Mouse (Mus musculus): ENCODE data around the gene Papola. TPM values are rescaled to one million over a fixed set of nuclear protein-coding genes. Genes with fewer than 3 reads are reported as not detected.

Gene Papola
- polyA plus RNA-seq, 1 experiment from 2014 or later, result 284 TPM

DNA sequence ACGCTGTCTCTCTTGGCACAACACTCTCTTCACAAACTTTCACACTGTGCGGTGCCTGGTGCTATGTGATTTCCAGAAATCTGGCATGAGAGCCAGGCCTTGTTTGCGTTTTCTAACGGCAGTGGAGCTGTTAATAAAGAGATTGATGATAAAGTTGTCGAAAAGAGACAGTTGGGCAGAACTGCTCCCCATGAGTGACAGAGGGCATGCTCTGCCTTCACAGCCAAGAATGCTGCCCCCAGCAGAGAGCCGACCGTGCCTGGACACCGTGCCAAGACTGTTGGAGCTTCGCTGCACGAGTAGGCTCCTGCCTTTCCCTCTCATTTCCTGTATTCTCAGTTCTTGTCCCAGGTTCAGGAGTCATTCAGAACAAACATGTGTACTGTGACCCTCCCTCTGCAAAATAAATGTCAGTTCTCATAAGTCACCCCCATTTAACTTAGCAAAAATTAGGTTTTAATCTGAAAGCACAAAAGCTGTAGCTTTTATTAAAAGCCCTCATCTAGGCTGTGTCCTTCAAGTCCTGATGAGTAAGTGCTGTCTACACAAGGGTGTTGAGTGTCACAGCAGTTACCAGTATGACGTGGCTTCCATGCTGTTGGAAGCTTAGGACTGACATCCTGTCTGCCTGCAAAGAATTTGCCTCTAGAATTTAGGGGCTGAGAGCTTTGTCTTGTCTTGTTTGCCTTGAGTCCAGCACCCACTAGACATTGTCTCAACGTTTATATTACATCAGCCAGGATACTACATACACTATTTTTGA lies 58.9 kb downstream of the Papola start:
- no peak for ATAC-seq (ENCODE audit: insufficient number of reproducible peaks, insufficient read depth, low FRiP score, low TSS enrichment)
- Histone ChIP-seq H3K36me3 (peaks cover 21% of the 10 kb centered on the region), H3K4me2 (replicated peaks) (no peak overlapping the region), H3K4me1 (peaks cover 5% of the 10 kb centered on the region), H3K9me3 (no peaks in the 10 kb centered on the region), H3K4me3 (no peak overlapping the region), H3K9ac (no peak overlapping the region), H3K27ac (no peak overlapping the region), H3K27me3 (no peaks in the 10 kb centered on the region)
- 82% methylated on average over 12 of the region's 12 CpGs for WGBS

DNA sequence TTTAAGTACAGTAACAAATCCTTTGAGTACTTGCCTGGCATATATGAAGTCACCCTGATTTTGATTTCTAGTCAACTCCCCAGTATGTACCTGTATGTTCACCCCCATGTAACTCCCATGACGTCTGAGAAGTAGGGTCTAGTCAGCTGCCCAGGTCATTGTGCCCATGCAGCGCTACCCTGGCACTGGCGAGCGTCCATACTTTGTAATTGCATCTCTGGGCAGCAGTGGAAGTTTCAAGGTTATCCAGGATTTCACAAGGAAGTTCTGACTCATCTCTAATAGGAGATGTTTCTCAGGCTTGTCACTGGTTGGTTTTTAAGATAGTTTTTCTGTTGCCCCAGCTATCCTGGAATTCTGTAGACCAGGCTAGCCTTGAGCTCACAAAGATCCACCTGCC lies 59.9 kb downstream of the Papola start:
- WGBS, result 93% methylated on average over 4 of the region's 4 CpGs
- Histone ChIP-seq H3K36me3 (peaks cover 19% of the 10 kb centered on the region), H3K9me3 (no peaks in the 10 kb centered on the region), H3K27ac (no peak overlapping the region), H3K27me3 (no peaks in the 10 kb centered on the region), H3K4me1 (peaks cover 15% of the 10 kb centered on the region), H3K4me3 (no peak overlapping the region), H3K9ac (no peak overlapping the region), H3K4me2 (replicated peaks) (no peak overlapping the region)
- no peak for ATAC-seq (ENCODE audit: insufficient number of reproducible peaks, insufficient read depth, low FRiP score, low TSS enrichment)

DNA sequence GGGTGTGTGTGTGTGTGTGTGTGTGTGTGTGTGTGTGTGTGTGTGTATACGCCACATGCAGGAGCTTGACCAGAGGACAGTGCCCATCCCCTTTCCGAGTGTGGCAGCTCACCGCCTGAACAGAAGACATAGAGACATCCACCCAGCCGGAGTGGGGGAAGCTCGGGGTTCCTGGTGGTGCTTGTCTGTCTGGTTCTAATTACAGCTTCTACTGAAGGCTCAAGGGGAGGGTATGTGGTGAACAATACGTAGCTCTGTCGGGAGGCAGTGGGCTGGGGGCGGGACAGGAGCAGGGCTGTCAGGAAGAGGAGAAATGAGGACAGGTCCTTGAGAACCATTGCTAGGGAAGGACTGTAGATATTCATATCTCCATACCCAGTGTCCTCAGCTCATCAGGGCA lies 64.6 kb downstream of the Papola start:
- Histone ChIP-seq H3K27me3 (no peaks in the 10 kb centered on the region), H3K27ac (peak overlapping the region; percentile 63), H3K4me1 (peaks cover 18% of the 10 kb centered on the region), H3K4me3 (no peak overlapping the region), H3K9me3 (no peaks in the 10 kb centered on the region), H3K36me3 (peaks cover 6% of the 10 kb centered on the region; the same call in 1 of the 2 replicates), H3K4me2 (replicated peaks) (peak overlapping the region; percentile 11; the same call in 1 of the 2 replicates), H3K9ac (no peak overlapping the region)
- WGBS, result 5% methylated on average over 7 of the region's 8 CpGs
- ATAC-seq (ENCODE audit: insufficient number of reproducible peaks, insufficient read depth, low FRiP score, low TSS enrichment), result 0 out of 2 replicates have a peak, but pooled peaks have one; percentile 55

DNA sequence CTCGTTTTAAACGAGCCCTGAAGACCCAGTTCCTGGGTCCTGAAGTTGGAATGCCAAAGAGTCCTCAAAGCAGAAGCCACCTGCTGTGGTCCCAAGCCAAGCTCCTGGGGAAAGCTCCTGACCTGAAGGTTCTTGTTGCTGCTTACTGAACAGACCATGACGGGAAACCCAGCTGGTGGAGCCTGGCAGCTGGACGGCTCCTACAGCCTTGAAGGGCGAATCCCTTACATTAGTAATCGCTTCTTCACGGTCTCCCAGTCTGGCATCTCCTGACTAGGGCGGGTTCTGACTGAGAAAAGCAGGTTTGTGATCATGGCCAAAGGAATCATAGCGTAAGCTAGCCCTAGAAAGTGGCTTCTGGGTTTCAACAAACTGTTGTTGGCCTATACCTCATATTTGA lies 66.2 kb downstream of the Papola start:
- H3K27me3 ChIP-seq, result no peaks in the 10 kb centered on the region
- no peak overlapping the region for H3K9ac ChIP-seq
- ATAC-seq (ENCODE audit: insufficient number of reproducible peaks, insufficient read depth, low FRiP score, low TSS enrichment), result no peak
- no peak overlapping the region for H3K4me2 ChIP-seq (replicated peaks)
- H3K36me3 ChIP-seq, result 0 out of 2 replicates have a peak, but pooled peaks cover 6% of the 10 kb centered on the region
- peaks cover 25% of the 10 kb centered on the region for H3K4me1 ChIP-seq
- H3K4me3 ChIP-seq, result no peak overlapping the region
- H3K9me3 ChIP-seq, result no peaks in the 10 kb centered on the region
- WGBS, result 77% methylated on average over 9 of the region's 9 CpGs
- no peak overlapping the region for H3K27ac ChIP-seq

DNA sequence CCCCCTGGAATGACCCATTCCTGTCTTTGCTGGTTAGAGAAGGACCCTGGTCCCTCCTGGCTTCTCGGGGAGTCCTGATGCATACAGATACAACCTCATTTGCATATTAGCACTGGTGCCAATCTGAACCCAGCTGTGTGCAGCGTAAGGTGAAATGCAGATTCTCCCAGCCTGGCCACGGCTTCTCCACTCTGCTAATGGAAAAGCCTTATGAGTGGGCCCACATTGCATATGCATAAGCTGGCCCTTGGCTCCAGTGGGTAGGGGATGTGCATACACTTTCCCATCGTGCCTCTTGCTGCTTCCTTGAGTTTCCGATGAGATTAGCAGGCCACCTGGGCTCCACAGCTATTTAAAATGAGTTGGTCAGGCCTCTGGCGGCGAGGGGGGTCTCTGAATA lies 68.3 kb downstream of the Papola start:
- 61% methylated on average over 7 of the region's 7 CpGs for WGBS
- H3K4me2 ChIP-seq (replicated peaks), result no peak overlapping the region
- H3K27me3 ChIP-seq, result no peaks in the 10 kb centered on the region
- H3K36me3 ChIP-seq, result no peaks in the 10 kb centered on the region
- H3K9me3 ChIP-seq, result no peaks in the 10 kb centered on the region
- no peak overlapping the region for H3K4me3 ChIP-seq
- peaks cover 28% of the 10 kb centered on the region for H3K4me1 ChIP-seq
- no peak for ATAC-seq (ENCODE audit: insufficient number of reproducible peaks, insufficient read depth, low FRiP score, low TSS enrichment)
- H3K9ac ChIP-seq, result no peak overlapping the region
- H3K27ac ChIP-seq, result no peak overlapping the region

DNA sequence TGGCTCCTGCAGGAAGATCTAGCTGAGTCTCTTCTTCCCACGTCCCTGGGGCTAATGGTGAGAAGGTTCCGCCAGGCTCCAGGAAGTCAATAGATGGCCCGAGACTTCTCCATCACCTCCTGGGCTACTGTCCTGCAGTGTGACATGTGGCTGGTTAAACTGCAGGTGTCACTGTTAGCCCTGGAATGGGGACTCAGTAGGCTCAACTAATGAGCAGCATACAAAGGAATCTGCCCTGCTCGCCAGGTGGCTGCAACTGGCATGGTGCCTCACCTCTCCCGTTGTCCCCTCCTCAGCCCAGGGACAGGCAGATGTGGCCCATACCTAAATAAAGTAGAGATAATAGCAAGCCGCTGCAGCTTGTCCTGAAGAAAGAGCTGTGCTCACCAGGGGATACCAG lies 70.1 kb downstream of the Papola start:
- Histone ChIP-seq H3K4me3 (no peak overlapping the region), H3K4me2 (replicated peaks) (no peak overlapping the region), H3K9me3 (no peaks in the 10 kb centered on the region), H3K9ac (no peak overlapping the region), H3K27ac (no peak overlapping the region), H3K27me3 (no peaks in the 10 kb centered on the region), H3K36me3 (no peaks in the 10 kb centered on the region), H3K4me1 (peaks cover 15% of the 10 kb centered on the region)
- WGBS, result 30% methylated on average over 6 of the region's 6 CpGs
- ATAC-seq (ENCODE audit: insufficient number of reproducible peaks, insufficient read depth, low FRiP score, low TSS enrichment), result peak; percentile 49; the same call in 1 of the 2 replicates

DNA sequence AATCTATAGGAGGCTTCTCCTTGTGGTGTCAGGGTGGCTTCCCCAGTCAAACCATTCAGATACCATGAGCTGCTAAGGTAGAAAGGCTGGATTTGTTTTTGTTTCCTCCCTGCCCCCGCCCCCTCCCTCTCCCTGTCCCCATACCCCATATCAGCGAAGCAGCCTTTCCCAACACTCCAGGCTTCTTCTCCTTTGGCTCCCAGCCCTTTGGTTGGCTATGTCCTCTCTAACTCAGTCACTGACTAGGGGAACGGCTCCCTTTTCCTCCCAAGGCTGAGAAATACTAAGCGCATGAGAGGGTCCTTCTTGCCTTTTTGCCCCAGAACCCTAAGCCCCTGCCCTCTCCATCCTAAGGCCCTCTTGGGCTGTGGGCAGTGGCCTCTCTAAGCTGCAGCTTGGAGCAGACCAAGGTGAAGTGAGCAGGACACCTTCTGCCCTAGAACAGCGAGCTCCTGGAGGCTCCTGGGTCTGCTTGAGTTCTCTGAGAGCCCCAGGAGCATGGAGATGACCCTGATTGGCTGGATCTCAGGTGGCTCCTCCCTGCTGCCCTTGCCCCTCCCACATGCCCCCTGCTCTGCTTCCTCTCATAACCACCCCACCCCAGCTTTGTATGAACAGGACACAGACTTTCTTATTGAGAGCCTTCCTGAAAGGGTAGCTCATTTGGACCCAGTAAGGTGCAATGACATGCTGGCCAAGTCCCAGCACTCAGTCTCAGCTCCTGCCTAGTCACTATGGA lies 73.6 kb downstream of the Papola start:
- 75% methylated on average over 5 of the region's 5 CpGs for WGBS
- no peak overlapping the region for H3K4me2 ChIP-seq (replicated peaks)
- no peak overlapping the region for H3K27ac ChIP-seq
- no peak overlapping the region for H3K9ac ChIP-seq
- H3K4me3 ChIP-seq, result no peak overlapping the region
- H3K27me3 ChIP-seq, result no peaks in the 10 kb centered on the region
- H3K4me1 ChIP-seq, result peaks cover 17% of the 10 kb centered on the region
- ATAC-seq (ENCODE audit: insufficient number of reproducible peaks, insufficient read depth, low FRiP score, low TSS enrichment), result no peak
- H3K9me3 ChIP-seq, result no peaks in the 10 kb centered on the region
- H3K36me3 ChIP-seq, result no peaks in the 10 kb centered on the region

DNA sequence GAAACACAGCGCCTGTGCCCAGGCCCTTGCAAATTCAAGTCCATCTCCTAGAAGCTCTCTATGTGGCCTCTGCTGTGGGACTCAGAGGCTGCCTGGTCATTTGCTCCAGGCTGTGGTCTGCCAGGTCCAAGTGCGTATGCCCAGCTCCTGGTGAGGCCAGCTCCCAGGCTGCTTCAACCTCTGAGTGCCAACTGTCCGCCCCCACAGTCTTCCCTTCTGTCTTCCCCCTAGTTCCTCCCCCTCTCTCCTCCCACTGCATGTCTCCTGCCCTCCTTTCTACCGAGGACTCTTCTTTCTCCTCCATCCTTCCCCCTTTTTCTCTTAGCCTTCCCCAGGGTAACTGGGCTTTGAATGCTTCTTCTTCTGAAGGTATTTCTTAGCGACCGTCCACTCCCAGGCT lies 77.6 kb downstream of the Papola start:
- Histone ChIP-seq H3K27ac (no peak overlapping the region), H3K9me3 (no peaks in the 10 kb centered on the region), H3K4me1 (peaks cover 10% of the 10 kb centered on the region; the same call in 1 of the 2 replicates), H3K9ac (no peak overlapping the region), H3K4me2 (replicated peaks) (no peak overlapping the region), H3K4me3 (no peak overlapping the region), H3K27me3 (no peaks in the 10 kb centered on the region), H3K36me3 (no peaks in the 10 kb centered on the region)
- 76% methylated on average over 6 of the region's 6 CpGs for WGBS
- no peak for ATAC-seq (ENCODE audit: insufficient number of reproducible peaks, insufficient read depth, low FRiP score, low TSS enrichment)

DNA sequence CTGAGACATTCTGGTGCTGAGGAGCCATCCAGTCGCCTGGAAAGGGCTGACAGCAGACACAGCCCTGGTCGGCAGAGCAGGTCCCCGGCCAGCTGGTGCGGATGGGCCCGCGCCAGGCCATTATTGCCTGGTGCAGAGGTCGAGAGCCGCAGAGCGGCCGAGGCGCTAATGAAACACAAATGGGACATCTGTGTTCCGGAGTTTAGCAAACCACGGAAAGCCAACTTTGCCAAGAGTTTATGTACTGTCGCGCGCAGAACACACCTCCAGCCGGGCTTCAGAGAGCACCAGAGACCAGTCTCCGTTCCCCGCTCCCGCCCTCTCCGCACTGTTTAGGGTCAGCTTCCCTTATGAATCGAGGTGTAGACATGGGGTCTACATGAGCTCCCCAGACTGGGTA lies 78.1 kb downstream of the Papola start:
- Histone ChIP-seq H3K36me3 (no peaks in the 10 kb centered on the region), H3K4me3 (no peak overlapping the region), H3K27me3 (no peaks in the 10 kb centered on the region), H3K4me1 (peaks cover 9% of the 10 kb centered on the region; the same call in 1 of the 2 replicates), H3K27ac (no peak overlapping the region), H3K4me2 (replicated peaks) (no peak overlapping the region), H3K9ac (no peak overlapping the region), H3K9me3 (no peaks in the 10 kb centered on the region)
- WGBS, result 61% methylated on average over 22 of the region's 22 CpGs
- no peak for ATAC-seq (ENCODE audit: insufficient number of reproducible peaks, insufficient read depth, low FRiP score, low TSS enrichment)

DNA sequence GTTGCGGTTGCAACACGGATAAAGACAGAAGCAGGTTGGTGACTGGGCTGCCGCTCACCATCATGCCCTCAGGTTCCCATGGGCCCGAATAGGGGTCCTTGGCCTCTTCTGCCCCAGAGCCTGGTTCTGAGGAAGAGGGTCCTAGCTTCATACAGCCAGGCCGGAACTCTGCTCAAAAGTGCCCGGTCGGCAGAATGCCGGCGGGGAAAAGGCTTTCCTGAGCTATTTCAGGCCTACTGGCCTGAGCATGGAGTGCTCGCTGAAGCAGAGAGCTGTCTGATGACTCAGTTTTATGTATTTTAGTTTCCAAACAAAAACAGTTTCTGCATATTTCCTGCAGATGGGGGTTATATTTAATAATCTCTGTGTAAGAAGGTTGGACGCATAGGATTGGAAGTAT lies 78.9 kb downstream of the Papola start:
- Histone ChIP-seq H3K4me2 (replicated peaks) (no peak overlapping the region), H3K4me3 (no peak overlapping the region), H3K4me1 (peaks cover 4% of the 10 kb centered on the region; the same call in 1 of the 2 replicates), H3K27me3 (no peaks in the 10 kb centered on the region), H3K9me3 (no peaks in the 10 kb centered on the region), H3K9ac (no peak overlapping the region), H3K36me3 (no peaks in the 10 kb centered on the region), H3K27ac (no peak overlapping the region)
- 86% methylated on average over 11 of the region's 11 CpGs for WGBS
- no peak for ATAC-seq (ENCODE audit: insufficient number of reproducible peaks, insufficient read depth, low FRiP score, low TSS enrichment)

DNA sequence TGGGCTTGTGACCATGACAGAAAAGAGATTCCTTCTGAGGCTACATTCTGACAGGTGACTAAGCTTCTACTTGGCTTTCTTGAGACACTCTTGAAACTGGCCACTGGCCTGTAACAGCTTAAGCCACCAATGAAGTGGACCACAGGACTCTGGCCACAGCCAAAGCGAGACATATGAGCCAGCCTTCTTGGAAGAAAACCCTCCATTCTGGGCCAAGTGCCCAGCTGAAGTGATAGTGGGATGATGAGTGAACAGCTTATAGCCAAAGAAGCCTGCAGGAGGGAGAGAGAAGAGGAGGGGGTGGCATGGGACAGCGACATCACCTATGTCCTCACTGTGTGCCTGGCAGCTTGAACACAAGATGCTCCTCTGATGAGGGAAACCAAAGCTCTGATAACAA lies 83.2 kb downstream of the Papola start:
- ATAC-seq (ENCODE audit: insufficient number of reproducible peaks, insufficient read depth, low FRiP score, low TSS enrichment), result no peak
- Histone ChIP-seq H3K9ac (no peak overlapping the region), H3K4me2 (replicated peaks) (no peak overlapping the region), H3K4me1 (no peaks in the 10 kb centered on the region), H3K9me3 (no peaks in the 10 kb centered on the region), H3K27me3 (peaks cover 11% of the 10 kb centered on the region), H3K27ac (no peak overlapping the region), H3K4me3 (no peak overlapping the region), H3K36me3 (no peaks in the 10 kb centered on the region)
- 95% methylated on average over 2 of the region's 2 CpGs for WGBS

DNA sequence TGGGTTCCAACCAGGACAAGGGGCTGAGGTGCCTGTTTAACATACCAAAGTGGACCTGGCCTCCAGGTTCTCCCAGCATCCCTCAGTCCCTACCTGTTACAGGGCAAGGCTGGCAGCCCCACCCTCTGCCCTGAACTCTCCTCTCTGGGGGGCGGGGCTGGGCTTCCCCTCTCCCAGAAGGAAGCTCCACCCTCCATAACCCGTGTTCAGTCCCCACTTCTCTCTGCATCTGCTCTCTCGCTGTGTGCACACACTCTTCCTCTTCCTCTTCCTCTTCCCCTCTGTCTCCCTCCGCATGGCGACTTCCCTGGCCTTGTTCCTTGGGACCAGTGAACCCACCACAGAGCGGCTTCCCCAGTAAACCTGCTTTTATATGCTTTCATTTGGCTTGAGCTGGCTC lies 84.7 kb downstream of the Papola start:
- Histone ChIP-seq H3K4me1 (no peaks in the 10 kb centered on the region), H3K4me2 (replicated peaks) (no peak overlapping the region), H3K9me3 (no peaks in the 10 kb centered on the region), H3K9ac (no peak overlapping the region), H3K36me3 (no peaks in the 10 kb centered on the region), H3K27ac (no peak overlapping the region), H3K4me3 (no peak overlapping the region), H3K27me3 (peaks cover 11% of the 10 kb centered on the region)
- 20% methylated on average over 6 of the region's 6 CpGs for WGBS
- ATAC-seq (ENCODE audit: insufficient number of reproducible peaks, insufficient read depth, low FRiP score, low TSS enrichment), result no peak

Data from embryonic facial prominence, embryonic 12.5 days (tissue).